Mouse (Mus musculus) megakaryocyte, embryonic 14.5 days (primary cell): ENCODE results near the gene Gtf2h1. TPM values are rescaled to one million over a fixed set of nuclear protein-coding genes. Genes with fewer than 3 reads are reported as not detected.

ENCODE experiments used
- H3K27me3 ChIP-seq: replicated peaks from 2 replicates; pipeline ENCODE3; 2012; ENCODE audit warnings: inconsistent platforms
- H3K36me3 ChIP-seq: replicated peaks from 2 replicates; pipeline ENCODE3; 2012; ENCODE audit warnings: low read length, inconsistent platforms, mixed read lengths
- H3K4me1 ChIP-seq: 2 replicates; pipeline ENCODE4 v1.6.1; 2012; ENCODE audit warnings: inconsistent platforms
- H3K4me3 ChIP-seq: replicated peaks from 2 replicates; pipeline ENCODE3; 2012; ENCODE audit warnings: moderate library complexity, mild to moderate bottlenecking, inconsistent platforms
- H3K9me3 ChIP-seq: 2 replicates; pipeline ENCODE4 v1.6.1; 2012; ENCODE audit warnings: inconsistent platforms
- FLI1 ChIP-seq: IDR thresholded peaks from 2 replicates; pipeline ENCODE4 v1.6.1; 2012; ENCODE audit warnings: low read length, inconsistent platforms, mixed read lengths
- GATA1 ChIP-seq: IDR thresholded peaks from 3 replicates; pipeline ENCODE4 v1.6.1; 2012; ENCODE audit warnings: mixed read lengths, low read length, inconsistent platforms, borderline replicate concordance
- polyA plus RNA-seq: library from polyadenylated mRNA; stranded (reverse); fragments of >175 nt; gene quantifications from 2 replicates; pipeline ENCODE4 v1.2.3, GENCODE M21; 2012; ENCODE audit warnings: low replicate concordance; ENCODE audit not compliant: insufficient read depth

Gene Gtf2h1
- polyA plus RNA-seq, 1 experiment: 19.9 TPM

GRCm38 (mm10) chr7:46871988-46872387 is 76.1 kb downstream of the Gtf2h1 start:
- TF ChIP-seq GATA1: no peak
- no peak for TF ChIP-seq FLI1
- Histone ChIP-seq H3K9me3 (no peaks in the 10 kb centered on the region), H3K36me3 (no peaks in the 10 kb centered on the region), H3K4me3 (peak overlapping the region; percentile 72), H3K27me3 (no peaks in the 10 kb centered on the region), H3K4me1 (peaks cover 72% of the 10 kb centered on the region)

Other genes with a start within 250 kb of the Gtf2h1 start
- 2.4 TPM in 1 of 2 replicates, not detected in the other for gene Sergef, start 156.3 kb upstream of the Gtf2h1 start, polyA plus RNA-seq
- gene Tph1, start 123.6 kb upstream of the Gtf2h1 start, polyA plus RNA-seq: 0.11 TPM in 1 of 2 replicates, not detected in the other
- 2.7 TPM in 1 of 2 replicates, not detected in the other for gene Saal1, start 85.4 kb upstream of the Gtf2h1 start, polyA plus RNA-seq
- gene Saa3, start 80.4 kb upstream of the Gtf2h1 start, polyA plus RNA-seq: 99.8 TPM in 1 of 2 replicates, not detected in the other
- not detected in 2 replicates for gene Saa4, start 63.5 kb upstream of the Gtf2h1 start, polyA plus RNA-seq
- gene Saa1, start 53.1 kb upstream of the Gtf2h1 start, polyA plus RNA-seq: not detected in 2 replicates
- not detected in 2 replicates for gene Saa2, start 44.3 kb upstream of the Gtf2h1 start, polyA plus RNA-seq
- gene Hps5, start within 50 bp of the Gtf2h1 start, polyA plus RNA-seq: 0.49 and 1.0 TPM in 2 replicates
- 1,655 and 1,832 TPM in 2 replicates for gene Ldha, start 45.4 kb downstream of the Gtf2h1 start, polyA plus RNA-seq
- gene Ldhc, start 65.1 kb downstream of the Gtf2h1 start, polyA plus RNA-seq: 0.35 TPM in 1 of 2 replicates, not detected in the other
- gene Tsg101, start 123.9 kb downstream of the Gtf2h1 start, polyA plus RNA-seq: 23.2 and 42.8 TPM in 2 replicates
- gene Uevld, start 162.4 kb downstream of the Gtf2h1 start, polyA plus RNA-seq: 0.04 TPM in 1 of 2 replicates, not detected in the other
- not detected in 2 replicates for gene Gm9999, start 187.5 kb downstream of the Gtf2h1 start, polyA plus RNA-seq
- 3.1 and 5.2 TPM in 2 replicates for gene Spty2d1, start 212.3 kb downstream of the Gtf2h1 start, polyA plus RNA-seq